Mouse (Mus musculus): ENCODE measurements at regions not wholly inside any gene's neighbourhood (a gene's known extent, or its start where the extent isn't known, plus 50 kb on each side); places are given as distances from the start of the nearest gene placed in this dataset.

DNA sequence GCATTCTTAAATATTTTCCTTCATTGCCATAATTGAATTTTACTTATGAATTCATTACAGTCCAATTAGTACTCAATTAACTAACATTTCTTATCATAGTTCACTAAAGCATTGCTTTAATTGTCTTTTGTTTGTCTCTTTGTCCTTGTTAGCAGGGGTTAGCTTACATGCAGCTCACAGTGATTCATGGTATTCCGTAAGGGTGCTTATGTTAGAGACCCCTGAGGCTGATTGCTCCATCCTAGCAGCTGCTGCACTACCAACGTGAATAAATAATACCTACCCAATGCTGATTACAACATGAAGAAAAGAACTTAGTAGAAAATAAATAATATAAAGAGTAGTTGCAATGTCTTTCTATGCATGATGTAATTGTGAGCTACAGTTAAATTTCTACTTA lies 791.4 kb downstream of the Epha7 start:
- DNase-seq (ENCODE audit: low read depth, low spot score), result no peak

DNA sequence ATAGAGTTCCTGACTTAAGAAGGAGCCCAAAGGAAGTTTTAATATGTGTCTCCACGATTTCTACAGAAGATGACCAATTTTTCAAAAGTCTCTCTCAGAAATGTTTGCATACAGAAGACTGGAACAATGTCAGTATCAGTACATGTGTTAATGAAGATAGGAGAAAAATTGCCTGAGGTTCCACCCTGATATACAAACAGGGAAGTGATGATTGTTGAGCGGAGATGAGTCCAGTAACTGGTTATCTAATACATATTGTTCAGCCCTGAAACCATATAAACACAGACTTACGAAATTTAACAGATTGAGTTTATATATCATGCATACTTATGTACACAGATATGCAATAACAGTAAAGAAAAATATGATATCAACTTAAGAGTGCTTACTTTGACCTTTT lies 805.0 kb downstream of the Epha7 start:
- no peak for DNase-seq (ENCODE audit: low read depth, low spot score)

DNA sequence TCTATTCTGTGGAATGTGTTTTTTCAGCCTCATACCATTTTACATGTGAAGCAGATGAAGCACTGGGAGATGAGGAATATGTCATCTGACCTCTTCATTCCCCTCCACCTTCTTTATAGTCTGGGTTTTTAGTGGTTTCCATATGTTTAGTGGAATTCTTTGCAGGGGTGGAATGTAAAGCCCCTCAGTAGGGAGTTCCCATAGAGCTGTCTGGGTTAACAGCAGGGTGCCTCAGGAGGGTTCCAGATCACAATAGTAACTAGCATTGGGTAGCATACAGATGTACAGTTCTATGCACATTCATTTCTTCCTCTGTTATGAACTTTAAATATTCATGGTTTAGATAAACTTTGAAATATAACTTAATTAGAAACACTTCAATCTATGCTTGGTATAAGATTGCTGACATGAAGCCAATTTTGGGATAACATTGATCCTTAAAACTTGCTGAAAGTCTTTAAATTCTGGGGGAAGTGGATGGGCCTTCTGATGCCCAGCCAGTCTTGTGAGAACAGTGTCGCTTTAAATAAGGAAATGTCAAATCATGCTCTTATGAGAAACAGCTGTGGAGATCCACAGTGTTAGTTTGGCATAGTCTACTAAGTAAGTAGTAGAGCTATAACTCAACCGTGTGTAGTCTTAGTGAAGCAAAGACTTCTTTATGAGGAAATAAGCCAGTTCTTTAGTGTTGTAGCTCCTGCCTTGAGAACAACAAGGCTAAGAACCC lies 832.1 kb downstream of the Epha7 start:
- peak; percentile 70 for DNase-seq (ENCODE audit: low read depth, low spot score)

DNA sequence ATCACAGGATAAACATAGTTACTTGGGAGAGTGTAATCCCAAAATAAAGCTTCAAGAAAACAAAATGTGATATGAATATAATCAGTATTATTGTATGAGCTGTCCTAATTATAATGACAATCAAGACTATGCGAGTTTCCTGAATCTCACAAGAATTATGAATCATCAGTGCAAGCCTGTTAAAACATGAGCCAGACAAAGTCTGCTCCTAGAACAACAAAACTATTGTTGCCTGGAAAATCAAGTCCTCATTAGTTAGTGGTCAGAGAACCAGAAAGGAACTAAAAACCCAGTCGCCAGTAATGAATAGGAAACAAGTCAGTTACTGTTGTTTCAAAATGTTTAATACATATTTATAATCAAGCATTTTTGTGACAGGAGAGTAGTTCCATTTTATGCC lies 841.0 kb downstream of the Epha7 start:
- DNase-seq (ENCODE audit: low read depth, low spot score), result no peak

DNA sequence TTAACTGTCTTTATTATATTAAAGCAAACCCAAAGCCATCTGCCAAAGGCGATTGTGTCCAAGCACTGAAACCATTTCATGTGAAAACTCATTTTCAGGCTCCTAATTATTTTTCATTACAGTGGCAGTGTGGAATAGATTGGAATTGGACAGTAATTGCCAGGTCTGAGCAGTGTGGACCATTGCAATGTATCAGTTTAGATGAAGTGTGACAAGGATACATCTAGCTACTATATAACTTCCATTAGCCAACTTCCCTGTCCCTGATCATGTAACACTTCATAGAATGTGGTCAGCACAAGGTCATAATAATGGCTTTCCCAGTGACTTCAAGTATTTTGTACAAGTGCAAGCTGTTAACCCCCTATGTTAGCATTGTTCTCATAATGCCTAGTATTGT lies 842.7 kb downstream of the Epha7 start:
- DNase-seq (ENCODE audit: low read depth, low spot score), result no peak

DNA sequence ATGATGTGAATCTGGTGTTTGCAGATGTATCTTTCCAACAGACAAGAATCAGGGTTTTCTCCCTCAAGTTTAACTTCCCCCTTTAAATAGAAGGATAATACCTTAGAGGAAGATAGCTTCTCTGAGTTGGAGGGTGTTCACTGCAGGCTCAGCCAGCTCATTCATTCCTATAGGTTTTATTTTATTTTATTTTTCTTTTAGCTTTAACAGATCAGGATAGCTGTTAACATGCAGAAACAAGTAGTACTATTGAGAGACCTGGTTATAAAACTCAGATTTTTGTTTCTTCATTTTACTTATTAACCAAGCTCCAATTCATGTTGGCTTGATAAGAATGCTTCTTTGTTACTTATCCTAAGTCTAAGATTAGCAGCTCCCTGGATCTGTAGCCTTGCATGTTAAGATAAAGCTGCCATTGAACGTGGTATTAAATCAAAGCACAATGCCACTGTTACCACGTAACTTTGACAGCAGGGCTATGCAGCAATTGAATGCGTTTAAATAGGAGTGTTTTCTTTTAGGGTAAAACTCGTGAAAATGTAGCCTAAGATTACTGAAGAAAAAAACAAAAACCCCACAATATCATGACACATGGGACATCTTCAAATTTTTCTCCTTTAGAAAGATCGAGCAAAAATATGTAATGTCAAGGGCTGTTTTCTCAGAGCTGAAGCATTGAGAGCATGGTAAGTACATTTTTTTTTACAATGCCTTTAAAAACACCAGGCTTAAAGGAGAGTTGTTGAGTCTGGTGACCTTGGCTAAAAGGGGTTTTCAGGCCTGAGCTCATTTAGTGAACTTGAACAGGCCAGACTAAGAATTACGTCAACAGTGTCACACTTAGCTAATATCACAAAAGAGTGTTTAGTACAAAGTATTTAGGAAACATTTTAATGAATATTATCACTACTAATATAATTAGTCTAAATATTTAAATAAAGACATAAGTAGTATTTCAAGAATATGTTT lies 848.5 kb downstream of the Epha7 start:
- no peak for DNase-seq (ENCODE audit: low read depth, low spot score)

DNA sequence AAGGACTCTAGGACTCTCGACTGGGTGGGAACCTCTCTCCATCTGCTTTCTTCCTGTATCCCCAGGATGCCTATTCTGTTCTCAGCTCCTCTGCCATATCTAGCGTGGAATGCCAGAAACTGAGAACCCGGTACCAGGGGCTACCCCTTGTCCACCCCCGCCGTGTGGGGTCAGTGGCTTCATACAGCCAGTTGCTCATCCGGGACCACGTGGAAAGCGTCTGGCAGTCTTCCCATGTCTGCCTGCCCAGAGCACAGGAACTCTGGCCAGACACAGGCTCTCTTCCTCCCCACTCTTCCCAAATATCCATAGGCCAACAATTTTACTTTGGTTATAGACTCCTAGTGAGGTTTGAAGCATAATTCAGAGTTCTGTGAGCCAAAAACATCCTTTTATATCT lies 852.6 kb downstream of the Epha7 start:
- no peak for DNase-seq (ENCODE audit: low read depth, low spot score)

DNA sequence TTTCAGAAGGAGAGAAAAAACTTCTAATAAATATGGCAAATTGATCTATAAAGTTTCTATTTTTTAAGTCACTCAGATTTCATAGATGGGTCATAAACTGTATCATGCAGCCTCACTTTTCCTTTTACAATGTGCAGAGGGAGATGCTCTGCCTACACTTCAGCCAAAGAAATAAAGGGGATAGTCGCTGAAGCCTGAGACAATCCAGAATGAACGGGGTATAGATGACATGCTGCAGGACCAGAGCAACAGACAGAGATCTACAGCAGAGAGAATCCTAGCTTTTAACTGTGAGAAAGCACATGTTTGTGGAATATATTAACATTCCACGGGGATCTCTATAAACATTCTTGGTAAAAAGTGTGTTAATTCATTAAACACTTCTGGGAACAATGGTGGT lies 881.2 kb downstream of the Epha7 start:
- DNase-seq (ENCODE audit: low read depth, low spot score), result no peak

DNA sequence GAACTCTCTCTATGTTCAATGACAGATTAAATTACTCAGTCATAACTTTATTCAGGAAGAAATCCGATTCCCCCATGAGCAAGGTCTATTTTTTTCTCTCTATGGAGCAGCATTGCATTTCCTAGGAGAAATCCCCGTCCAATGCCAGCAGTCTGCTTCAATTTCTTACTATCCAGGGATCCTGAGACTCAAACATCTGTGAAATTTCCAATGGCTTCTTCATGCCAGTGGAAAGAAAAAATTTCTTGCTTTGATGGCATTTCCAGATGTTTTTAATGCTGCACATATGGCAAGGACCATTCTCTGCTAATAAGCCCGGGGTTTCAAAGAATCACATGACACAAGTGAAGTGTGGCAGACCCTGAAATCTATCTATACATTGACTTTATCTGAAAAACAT lies 919.6 kb downstream of the Epha7 start:
- DNase-seq (ENCODE audit: low read depth, low spot score), result no peak

DNA sequence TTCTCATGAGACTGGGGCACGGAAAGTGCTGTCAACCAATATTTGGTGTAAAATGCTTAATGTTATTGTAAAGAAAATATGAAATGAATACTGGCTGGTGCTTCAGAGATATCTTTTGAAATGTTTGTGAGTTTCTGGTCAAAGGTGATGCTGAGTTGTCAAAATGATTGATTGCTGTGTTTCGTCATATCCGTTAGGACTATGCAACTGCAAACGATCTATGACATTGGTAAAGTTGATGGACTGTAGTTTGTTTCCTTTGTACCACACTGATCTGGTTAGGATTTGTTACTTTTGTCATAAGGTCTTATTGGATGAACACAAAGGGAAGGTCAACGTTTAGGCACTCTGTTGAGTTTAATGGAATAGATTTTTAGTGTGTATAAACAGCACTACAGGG lies 929.1 kb downstream of the Epha7 start:
- DNase-seq (ENCODE audit: low read depth, low spot score), result no peak

DNA sequence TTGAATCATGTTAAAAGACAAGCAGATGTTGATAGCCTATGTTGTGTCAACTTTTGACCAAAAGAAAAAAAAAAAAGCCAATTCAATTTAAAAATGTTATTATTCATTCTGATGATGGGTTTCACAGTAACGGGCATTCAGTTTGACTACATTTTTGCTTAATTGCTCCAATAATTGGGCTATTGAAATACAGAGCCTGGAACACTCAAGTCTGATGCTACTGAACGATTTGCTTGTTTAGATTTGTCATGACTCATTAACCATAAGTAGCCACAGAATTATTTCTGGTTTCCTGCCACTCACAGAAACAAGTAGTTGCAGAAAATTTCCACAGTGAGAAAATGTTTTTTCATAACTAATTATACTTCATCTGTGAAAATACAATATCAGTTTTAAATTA lies 929.8 kb downstream of the Epha7 start:
- DNase-seq (ENCODE audit: low read depth, low spot score), result no peak
